Mouse (Mus musculus) megakaryocyte progenitor cell, adult 5-6 weeks (primary cell): ENCODE results near the gene Fgfbp1. TPM values are rescaled to one million over a fixed set of nuclear protein-coding genes. Genes with fewer than 3 reads are reported as not detected.

ENCODE experiments used
- ATAC-seq: replicated peaks from 2 replicates; pipeline ENCODE4 v1.8.0; 2016; ENCODE audit warnings: mild to moderate bottlenecking, moderate TSS enrichment, inconsistent platforms; ENCODE audit not compliant: poor library complexity
- total RNA-seq, 2 experiments: library from RNA; stranded (forward) in 1 of 2; stranded (reverse) in 1 of 2; fragments of 157-497, 149-512 nt in 1 of 2; fragments of 200-1000 nt in 1 of 2; gene quantifications; 2 replicates each; pipeline versions ENCODE4 v1.2.3 to v1.2.4; 2015 to 2017

Fgfbp1 gene
- total RNA-seq (2015) = not detected in 2 replicates
- total RNA-seq (2017) = not detected in 2 replicates

GRCm38 (mm10) chr5:43981620-43982019 is at the start of gene Fgfbp1:
TSS of gene Fgfbp1 (minus strand) at chr5:43981779.
- no peak for ATAC-seq

- no peak for ATAC-seq
These were observed 16.9 kb upstream of the Fgfbp1 start for GRCm38 (mm10) chr5:43998295-43998989.

GRCm38 (mm10) chr5:43997626-43998025 is 16.0 kb upstream of the Fgfbp1 start:
- ATAC-seq = no peak

GRCm38 (mm10) chr5:43996162-43996561 is 14.6 kb upstream of the Fgfbp1 start:
- peak; percentile 74 for ATAC-seq

GRCm38 (mm10) chr5:43994981-43995380 is 13.4 kb upstream of the Fgfbp1 start:
- no peak for ATAC-seq

- ATAC-seq = peak; percentile 85
These were observed 8.7 kb upstream of the Fgfbp1 start for GRCm38 (mm10) chr5:43990316-43990715.

- ATAC-seq = no peak
These were observed 7.4 kb upstream of the Fgfbp1 start for GRCm38 (mm10) chr5:43989017-43989416.

- no peak for ATAC-seq
These were observed 4.6 kb upstream of the Fgfbp1 start for GRCm38 (mm10) chr5:43986212-43986611.

- no peak for ATAC-seq
These were observed 1.3 kb upstream of the Fgfbp1 start for GRCm38 (mm10) chr5:43982896-43983295.

- ATAC-seq = no peak
These were observed 1.2 kb downstream of the Fgfbp1 start for GRCm38 (mm10) chr5:43980397-43980796.

- no peak for ATAC-seq
These were observed 4.6 kb downstream of the Fgfbp1 start for GRCm38 (mm10) chr5:43976821-43977561.

GRCm38 (mm10) chr5:43974166-43974565 is 7.4 kb downstream of the Fgfbp1 start:
- no peak for ATAC-seq

- ATAC-seq = no peak
These were observed 10.4 kb downstream of the Fgfbp1 start for GRCm38 (mm10) chr5:43971156-43971555.

- ATAC-seq = no peak
These were observed 11.0 kb downstream of the Fgfbp1 start for GRCm38 (mm10) chr5:43970532-43970931.

- ATAC-seq = no peak
These were observed 12.9 kb downstream of the Fgfbp1 start for GRCm38 (mm10) chr5:43968634-43969033.

- no peak for ATAC-seq
These were observed 20.5 kb downstream of the Fgfbp1 start for GRCm38 (mm10) chr5:43961056-43961455.

- ATAC-seq = no peak
These were observed 21.6 kb downstream of the Fgfbp1 start for GRCm38 (mm10) chr5:43959884-43960440.

- ATAC-seq = no peak
These were observed 28.3 kb downstream of the Fgfbp1 start for GRCm38 (mm10) chr5:43953241-43953640.

- ATAC-seq = peak; percentile 21
These were observed 32.8 kb downstream of the Fgfbp1 start for GRCm38 (mm10) chr5:43948748-43949275.

GRCm38 (mm10) chr5:43948111-43948743 is 33.4 kb downstream of the Fgfbp1 start:
- peak; percentile 91 for ATAC-seq

- peak; percentile 54 for ATAC-seq
These were observed 34.1 kb downstream of the Fgfbp1 start for GRCm38 (mm10) chr5:43947330-43947977.
